Mouse (Mus musculus) lung, adult 2 months (tissue): ENCODE data around the gene Col4a3.

Experiments
- CTCF ChIP-seq: fragments of 200-500 bp; IDR thresholded peaks from 2 replicates; pipeline ENCODE4 v1.5.1; 2011; ENCODE audit warnings: mild to moderate bottlenecking, low read length, control low read depth; ENCODE audit not compliant: insufficient read depth
- POLR2A ChIP-seq: fragments of 200-500 bp; IDR thresholded peaks from 2 replicates; pipeline ENCODE4 v1.6.1; 2011; ENCODE audit warnings: low read depth, mild to moderate bottlenecking, control low read depth, low read length, borderline replicate concordance; ENCODE audit errors: extremely low read depth

GRCm38 (mm10) chr1:82569405-82569804, 17.3 kb upstream of the Col4a3 start:
- TF ChIP-seq POLR2A (no peak), CTCF (no peak)
